Mouse (Mus musculus) right cerebral cortex, postnatal 4 days (tissue): ENCODE results near the gene Nrxn1.
"Not testable (repeated sequence)": the region's sequence is repeated elsewhere in the genome, so short reads cannot be mapped to it uniquely, and the experiment has no call there.

Experiments used
- DNase-seq: peaks from one replicate; pipeline ENCODE4 v3.0.0-alpha.2; 2022

Gene Nrxn1

GRCm38 (mm10) chr17:90565186-90565585 is 527.7 kb downstream of the Nrxn1 start:
- no peak for DNase-seq

- DNase-seq, result no peak
Measured at GRCm38 (mm10) chr17:90556376-90556775, 536.5 kb downstream of the Nrxn1 start.

DNA sequence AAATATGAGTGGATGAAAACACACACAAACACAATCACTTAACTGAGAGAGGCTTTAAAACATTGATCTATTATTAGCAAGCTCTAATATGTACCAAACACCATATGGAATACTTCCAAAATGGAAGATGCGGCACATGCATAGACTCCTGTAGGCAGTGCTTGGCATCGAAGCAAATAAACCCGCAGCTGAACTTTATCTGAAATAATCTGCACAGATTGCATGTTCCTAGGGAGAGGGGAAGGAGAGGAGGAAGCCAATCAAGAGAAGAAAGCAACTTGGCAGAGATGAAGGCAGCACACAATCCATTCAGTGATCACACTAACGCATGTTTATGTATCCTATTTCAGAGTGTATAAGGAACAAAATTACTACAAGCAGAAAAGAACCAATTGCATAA is 542.5 kb downstream of the Nrxn1 start:
- no peak for DNase-seq

DNA sequence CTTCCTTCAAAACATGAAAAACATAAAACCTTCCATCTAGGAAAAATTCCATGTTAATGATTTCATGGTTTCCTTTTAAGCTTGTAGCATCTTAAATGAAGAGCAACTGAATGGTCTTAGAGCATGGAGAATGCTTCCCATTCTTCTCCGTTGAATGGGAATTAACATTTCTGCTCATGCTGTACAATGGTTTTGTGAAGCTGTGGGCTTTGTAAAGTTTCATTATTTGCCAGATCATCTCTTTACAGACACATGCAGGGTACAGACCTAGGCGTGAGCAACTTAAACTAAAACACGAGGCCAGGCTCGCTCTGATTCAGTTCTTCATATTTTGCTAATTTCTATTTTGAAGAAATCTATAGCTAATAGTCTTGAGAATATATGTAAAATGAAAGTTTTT is 546.1 kb downstream of the Nrxn1 start:
- no peak for DNase-seq

DNA sequence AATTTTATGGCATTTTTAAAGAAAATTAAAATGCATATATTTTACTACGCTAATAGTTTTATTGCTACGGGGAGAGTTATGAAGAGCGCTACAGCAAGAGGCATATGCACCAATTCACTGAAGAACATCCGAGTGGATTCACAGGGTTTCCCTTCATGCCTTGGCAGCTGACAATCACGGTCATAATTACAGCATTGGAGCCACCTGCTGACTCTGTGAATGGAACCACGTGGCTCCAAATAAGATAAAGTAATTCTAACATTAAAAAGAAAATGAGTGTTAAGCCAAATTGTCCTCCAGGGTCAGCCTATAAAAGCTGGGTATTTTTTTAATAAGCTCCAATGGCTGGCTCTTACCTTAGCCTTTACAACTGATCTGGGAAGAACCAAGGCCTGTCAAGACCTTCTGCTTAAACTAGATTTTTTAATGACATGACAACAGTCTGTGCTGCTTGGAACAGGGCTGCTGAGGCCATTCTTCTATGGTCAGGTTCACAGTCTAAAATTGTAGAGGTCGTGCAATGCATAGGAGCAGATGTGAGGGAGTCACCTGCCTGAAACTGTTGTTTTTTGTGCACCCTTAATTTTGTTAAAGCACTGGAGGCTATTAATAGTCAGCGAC is 548.1 kb downstream of the Nrxn1 start:
- DNase-seq, result no peak

DNA sequence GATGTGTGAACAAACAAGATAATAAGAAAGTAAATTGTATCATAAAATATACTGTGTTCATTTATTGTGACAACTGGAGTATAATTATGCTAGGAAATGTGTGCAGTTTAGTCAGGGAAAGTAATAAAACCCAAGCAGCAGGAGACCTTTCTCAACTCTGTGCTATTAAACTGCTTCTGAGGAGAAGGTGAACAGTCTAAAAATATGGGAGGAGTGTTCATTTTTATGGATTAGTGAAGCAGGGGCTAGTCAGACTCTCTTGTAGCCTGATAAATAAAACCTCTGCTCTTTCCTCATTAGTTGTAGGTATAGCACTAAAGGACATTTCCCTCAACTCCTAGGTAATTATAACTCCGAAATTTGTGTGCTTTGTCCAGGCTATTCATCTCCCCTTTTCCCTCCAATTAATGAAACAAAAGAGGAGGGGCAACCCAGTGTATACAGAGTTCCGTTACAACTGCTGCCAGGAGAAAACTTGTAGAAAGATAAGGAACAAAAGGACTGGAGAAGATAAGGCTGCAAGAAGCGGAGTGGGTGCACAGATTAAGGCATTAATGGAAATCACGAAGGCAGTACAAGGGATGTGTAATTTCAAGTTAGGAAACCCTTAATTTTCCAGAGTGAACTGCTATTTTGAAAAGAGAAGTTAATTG is 548.8 kb downstream of the Nrxn1 start:
- no peak for DNase-seq

DNA sequence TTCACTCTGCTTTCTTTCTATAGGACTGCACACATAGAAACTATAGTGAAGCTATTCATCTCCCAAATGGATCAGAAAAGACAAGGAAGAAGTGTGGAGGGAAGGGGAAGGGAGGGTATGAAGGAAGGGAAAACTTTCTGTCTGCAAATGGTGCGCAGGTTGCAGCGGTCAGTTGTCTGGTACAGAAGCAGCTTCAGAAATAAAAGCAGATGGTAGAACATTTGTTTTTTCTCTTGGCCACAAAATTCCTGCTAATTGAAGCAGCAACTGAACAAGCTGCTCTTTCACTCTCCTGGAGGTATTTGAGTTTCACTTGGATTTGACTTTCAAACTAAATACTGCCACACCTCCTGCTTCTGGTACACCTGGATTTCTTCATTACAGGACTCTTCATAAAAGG is 561.4 kb downstream of the Nrxn1 start:
- DNase-seq, result no peak

GRCm38 (mm10) chr17:90506026-90506425 is 586.8 kb downstream of the Nrxn1 start:
- peak; percentile 3 for DNase-seq

DNA sequence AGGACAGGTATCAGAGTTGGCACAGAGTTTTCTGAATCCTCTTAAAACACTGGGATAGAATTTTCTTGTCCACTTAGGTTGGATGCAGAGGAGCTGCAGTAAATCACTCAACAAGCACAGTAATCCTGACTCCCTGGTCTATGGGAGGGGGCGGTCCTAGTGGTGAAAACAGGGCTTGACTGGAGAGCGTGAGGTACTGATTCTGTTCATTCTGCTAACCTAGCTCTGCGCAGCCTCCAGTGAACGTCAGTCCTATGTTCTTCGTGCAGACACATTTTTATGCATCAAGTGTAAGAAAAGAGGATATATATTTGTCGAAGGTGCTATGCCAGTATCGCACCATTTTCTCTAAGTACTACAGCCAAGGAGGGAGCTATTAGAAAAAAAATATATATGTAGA is 588.9 kb downstream of the Nrxn1 start:
- not testable (repeated sequence) for DNase-seq

DNA sequence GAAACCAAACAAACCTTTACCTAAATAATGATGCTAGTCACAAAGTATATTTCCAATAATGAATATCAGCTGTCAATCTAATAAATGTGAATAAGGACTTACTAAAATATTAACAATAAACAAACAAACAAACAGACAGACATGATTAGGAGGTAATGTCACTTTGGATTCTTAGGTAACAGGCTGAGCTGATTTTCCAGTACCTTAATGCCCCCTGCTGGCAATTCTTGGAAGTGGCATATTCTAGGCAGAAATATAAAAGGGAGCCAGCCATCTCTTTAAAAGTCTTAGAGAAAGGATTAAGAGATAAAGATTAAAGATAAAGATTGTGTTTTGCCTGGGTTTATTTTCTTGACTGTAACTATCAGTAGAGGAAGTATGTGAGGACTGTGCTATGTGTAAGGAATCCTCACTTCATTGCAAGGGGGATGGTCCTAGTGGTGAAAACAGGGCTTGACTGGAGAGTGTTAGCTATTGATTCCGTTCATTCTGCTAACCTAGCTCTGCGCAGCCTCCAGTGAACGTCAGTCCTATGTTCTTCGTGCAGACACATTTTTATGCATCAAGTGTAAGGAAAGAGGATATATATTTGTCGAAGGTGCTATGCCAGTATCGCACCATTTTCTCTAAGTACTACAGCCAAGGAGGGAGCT is 591.7 kb downstream of the Nrxn1 start:
- peak; percentile 81 for DNase-seq

DNA sequence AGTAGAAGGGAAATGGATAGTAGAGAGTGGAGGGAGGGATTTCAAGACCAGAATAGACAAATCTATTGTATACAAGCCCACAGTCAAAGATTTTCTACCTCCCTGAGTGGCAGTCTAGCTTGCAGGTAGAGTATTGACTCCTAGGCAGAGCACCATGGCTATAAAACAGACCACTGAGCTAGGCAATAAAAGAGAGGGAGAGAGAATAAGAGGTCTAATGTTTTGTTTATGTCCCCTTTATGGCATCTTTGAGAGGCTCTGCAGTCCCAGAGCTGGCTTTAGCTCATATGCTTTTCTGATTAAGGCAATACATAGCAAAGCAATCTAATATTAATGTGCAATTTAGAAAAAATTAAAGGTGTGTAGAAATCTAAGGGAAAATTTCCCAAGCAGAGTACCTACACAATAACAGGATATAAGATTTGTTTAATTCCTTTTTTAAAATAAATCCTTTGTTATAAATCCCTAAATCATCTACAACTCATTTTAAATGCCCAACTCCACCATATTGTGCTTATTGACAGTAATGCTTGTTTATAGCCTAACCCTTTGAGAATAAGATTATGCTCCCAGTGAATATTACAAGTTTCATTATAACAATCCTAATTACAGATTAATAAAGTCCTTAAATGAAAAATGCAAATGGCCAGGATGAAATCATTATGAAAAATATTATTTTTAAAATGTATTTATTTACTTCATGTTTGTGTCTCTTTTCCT is 613.2 kb downstream of the Nrxn1 start:
- no peak for DNase-seq

GRCm38 (mm10) chr17:90456748-90457147 is 636.1 kb downstream of the Nrxn1 start:
- DNase-seq, result no peak

- DNase-seq, result peak; percentile 49
Measured at GRCm38 (mm10) chr17:90455904-90456303, 637.0 kb downstream of the Nrxn1 start.

DNA sequence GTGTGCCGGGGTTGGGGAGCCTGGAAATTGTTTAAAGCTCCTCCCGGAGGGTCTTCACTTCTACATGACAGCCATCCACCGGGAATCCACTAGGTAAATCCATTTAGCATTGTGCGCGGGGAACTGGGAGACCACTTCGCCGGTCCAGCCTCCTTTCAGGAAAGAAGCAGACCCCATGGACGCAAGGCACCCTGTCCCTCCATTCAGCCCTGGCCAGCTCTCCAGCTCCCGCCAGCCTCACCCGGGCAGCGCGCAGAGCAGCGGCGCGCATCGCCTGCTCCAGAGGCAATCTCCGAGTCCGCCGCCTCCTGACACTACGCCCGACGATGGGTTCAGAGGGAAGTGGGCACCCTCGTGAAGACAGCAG is 637.5 kb downstream of the Nrxn1 start:
- peak; percentile 45 for DNase-seq

DNA sequence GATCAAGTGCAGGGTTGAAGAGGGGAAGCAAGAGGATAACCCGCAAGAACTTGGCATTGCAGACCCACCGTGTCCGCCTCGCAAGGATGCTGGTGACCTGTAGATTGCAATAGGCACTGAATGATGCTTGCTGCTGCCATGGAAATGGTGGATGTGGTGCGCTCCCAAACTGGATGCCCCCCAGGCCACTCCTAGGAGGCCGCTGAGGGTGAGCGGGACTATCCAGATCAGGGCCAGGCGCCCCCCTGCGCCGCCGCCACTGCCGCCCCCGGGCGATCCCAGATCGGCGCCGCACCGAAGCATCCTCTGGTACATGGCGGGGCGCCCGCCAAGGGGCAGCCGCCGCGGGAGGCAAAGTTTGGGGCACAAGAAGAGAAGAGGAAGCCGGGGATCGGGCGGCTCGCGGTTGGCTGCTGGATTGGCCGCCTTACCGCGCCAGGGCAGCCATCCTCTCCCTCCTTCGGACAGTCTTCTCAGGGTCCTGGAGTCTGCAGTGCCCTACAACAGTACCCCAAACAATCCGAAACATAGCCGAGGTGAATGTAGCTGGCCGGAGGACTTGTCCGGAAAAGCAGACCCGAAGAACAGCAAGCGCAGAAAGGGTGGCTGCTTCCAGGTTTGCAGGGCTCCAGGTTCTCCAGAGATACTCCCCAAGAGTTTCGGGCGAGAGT is 638.0 kb downstream of the Nrxn1 start:
- DNase-seq, result peak; percentile 46

DNA sequence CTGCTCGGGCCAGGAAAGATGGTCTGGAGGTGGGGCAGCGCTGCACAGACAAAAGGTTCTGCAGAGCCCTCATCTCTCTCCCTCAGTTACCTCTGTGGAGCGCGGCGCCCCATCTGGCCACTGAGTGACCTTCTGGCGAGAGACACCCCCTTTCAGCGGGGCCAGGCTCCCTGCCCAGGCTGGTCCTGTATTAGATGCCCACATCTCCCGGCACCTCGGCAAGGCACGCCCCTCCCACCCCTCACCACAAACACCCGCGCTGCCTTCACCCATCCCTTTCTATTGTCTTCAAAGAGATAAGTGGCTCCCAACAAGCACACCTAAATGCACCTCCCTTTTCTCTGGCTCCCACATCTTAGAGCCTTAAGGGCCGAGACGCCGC is 638.5 kb downstream of the Nrxn1 start:
- DNase-seq, result peak; percentile 38

DNA sequence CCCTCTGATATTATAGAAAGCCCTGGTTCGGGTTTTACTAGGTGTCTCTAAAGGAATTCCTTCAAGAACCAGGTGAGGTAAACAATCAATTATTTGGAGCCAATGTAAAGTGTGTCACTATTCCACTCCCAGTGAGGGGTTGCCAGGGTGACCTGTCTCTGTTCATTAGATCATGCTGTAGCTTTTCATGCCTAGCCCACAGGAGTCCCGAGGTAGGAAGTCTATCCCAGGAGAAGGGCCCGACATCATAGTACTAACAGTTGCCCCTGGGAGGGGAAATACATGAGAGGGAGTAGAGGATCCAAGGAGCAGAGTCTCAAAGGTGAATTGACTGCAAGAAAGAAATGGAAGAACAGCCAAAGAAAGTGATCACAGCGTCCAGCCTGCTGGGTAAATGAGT is 639.6 kb downstream of the Nrxn1 start:
- no peak for DNase-seq

DNA sequence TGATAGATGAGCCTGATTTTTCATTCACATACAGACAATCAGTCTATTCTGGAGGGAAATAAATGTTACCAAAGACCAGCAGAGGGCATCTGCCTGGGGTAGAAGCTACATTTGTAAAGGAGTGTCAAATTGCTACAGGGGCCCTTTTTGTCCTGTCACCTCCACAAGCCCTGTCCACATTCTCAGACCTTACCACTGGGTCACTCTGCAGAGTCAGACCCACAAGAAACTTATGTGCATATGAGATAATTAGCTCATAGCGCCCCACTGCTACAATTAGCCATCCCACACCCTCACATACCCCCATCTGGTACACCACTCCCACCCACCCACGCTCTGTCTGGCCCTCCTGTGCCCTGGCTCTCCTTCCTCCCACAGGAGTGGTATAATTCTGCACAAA is 640.1 kb downstream of the Nrxn1 start:
- DNase-seq, result no peak

DNA sequence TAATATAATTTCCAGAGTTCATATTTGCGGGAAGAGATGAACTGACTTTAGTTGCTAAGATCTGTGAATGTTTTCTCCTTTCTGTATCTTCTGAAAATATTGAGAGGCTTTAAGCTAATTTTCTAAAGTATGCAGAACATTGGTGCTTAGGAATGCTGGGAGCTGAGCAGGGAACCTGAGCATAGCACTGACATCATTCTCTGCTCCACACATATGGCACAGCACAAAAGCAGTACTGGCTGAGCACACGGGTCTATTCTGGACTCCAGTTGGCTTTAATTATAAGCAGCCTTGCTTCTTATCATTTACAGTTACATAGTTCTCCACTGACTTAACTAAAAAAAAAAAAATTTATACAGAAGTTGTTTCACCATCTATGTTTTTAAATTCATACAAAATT is 641.5 kb downstream of the Nrxn1 start:
- no peak for DNase-seq

- no peak for DNase-seq
Measured at GRCm38 (mm10) chr17:90443067-90443466, 649.8 kb downstream of the Nrxn1 start.

- DNase-seq, result no peak
Measured at GRCm38 (mm10) chr17:90435836-90436235, 657.0 kb downstream of the Nrxn1 start.

- DNase-seq, result no peak
Measured at GRCm38 (mm10) chr17:90435371-90435770, 657.5 kb downstream of the Nrxn1 start.

DNA sequence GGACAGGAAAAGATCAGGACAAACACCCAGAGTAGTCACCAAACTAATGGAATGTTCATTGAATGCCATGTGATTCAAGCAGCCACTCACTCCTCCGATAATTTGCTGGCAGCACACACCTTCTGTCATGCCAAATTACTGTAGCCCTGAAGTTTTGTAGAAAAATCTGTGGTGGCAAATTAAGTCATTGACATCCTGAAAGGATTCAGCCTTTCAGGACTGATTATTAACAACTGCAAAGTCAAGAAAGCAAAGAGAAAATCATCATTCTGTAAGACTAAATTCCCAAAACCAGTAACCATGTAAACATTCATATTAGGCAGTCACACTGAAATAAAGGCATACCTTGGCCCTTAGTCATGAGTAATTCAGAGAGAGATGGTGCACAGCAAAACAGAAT is 662.7 kb downstream of the Nrxn1 start:
- DNase-seq, result no peak
